Mouse (Mus musculus) lung, postnatal 0 days (tissue): ENCODE results near the gene Cyb561a3. TPM values are rescaled to one million over a fixed set of nuclear protein-coding genes. Genes with fewer than 3 reads are reported as not detected.

ENCODE experiments used
- ATAC-seq: fragments of 200-750 bp; cut with Nextera tagmentation; 2 replicates; pipeline ENCODE4 v1.8.0; 2017; ENCODE audit warnings: moderate library complexity
- DNase-seq: peaks from one replicate; pipeline ENCODE4 v3.0.0-alpha.2; 2016; ENCODE audit warnings: low spot score
- H3K27ac ChIP-seq: fragments of 300-500 bp; sonication (generic); 2 replicates; pipeline ENCODE4 v1.5.1; 2014; ENCODE audit warnings: antibody characterized with exemption, mild to moderate bottlenecking, low read length, mixed read lengths
- H3K27me3 ChIP-seq: fragments of 300-500 bp; sonication (generic); replicated peaks from 2 replicates; pipeline ENCODE4 v1.6.1; 2014; ENCODE audit warnings: low read length, mixed read lengths; ENCODE audit not compliant: insufficient read depth
- H3K36me3 ChIP-seq: fragments of 300-500 bp; sonication (generic); 2 replicates; pipeline ENCODE4 v1.6.1; 2014; ENCODE audit warnings: low read length, mixed read lengths; ENCODE audit not compliant: insufficient read depth
- H3K4me1 ChIP-seq: fragments of 300-500 bp; sonication (generic); 2 replicates; pipeline ENCODE4 v1.6.1; 2014; ENCODE audit warnings: antibody characterized with exemption, low read depth, low read length, mixed read lengths; ENCODE audit not compliant: insufficient read depth
- H3K4me2 ChIP-seq: fragments of 300-500 bp; sonication (generic); replicated peaks from 2 replicates; pipeline ENCODE4 v1.6.1; 2014; ENCODE audit warnings: low read depth, mild to moderate bottlenecking, low read length, moderate library complexity, mixed read lengths
- H3K4me3 ChIP-seq: fragments of 300-500 bp; sonication (generic); 2 replicates; pipeline ENCODE4 v1.5.1; 2014; ENCODE audit warnings: low read depth, low read length
- H3K9ac ChIP-seq: fragments of 300-500 bp; sonication (generic); replicated peaks from 2 replicates; pipeline ENCODE4 v1.6.1; 2014; ENCODE audit warnings: low read depth, mild to moderate bottlenecking
- H3K9me3 ChIP-seq: fragments of 300-500 bp; sonication (generic); 2 replicates; pipeline ENCODE4 v1.6.1; 2016; ENCODE audit warnings: low read length, mixed read lengths
- CTCF ChIP-seq: IDR thresholded peaks from 2 replicates; pipeline ENCODE4 v1.5.1; 2016; ENCODE audit warnings: antibody characterized with exemption, mild to moderate bottlenecking
- EP300 ChIP-seq: IDR thresholded peaks from 2 replicates; pipeline ENCODE4 v1.6.1; 2016; ENCODE audit warnings: antibody characterized with exemption, mild to moderate bottlenecking, control low read depth
- WGBS: fragments of 180-500 bp; shearing (Covaris S2); extraction: QIAGEN DNeasy Blood & Tissue Kit; methylation state at CpG from one replicate; pipeline ENCODE4 v1.1.7; 2014; 5-methylcytosine and 5-hydroxymethylcytosine counted together
- polyA plus RNA-seq: library from polyadenylated mRNA; unstranded; fragments of >200 nt; fragmentation: Nextera tagmentation; extraction: Ambion mirVana; gene quantifications from 2 replicates; pipeline ENCODE4 v1.2.1, GENCODE M21; 2015

The Cyb561a3 gene
- polyA plus RNA-seq, 1 experiment from 2014 or later: 42.3 TPM

GRCm38 (mm10) chr19:10640589-10641378 lies 63.8 kb downstream of the Cyb561a3 start:
- no peaks in the 10 kb centered on the region for H3K9me3 ChIP-seq
- no peak overlapping the region for H3K9ac ChIP-seq
- TF ChIP-seq EP300: no peak
- TF ChIP-seq CTCF: no peak
- no peak overlapping the region for H3K4me2 ChIP-seq
- H3K4me1 ChIP-seq: no peaks in the 10 kb centered on the region
- no peak overlapping the region for H3K27ac ChIP-seq
- ATAC-seq: no peak
- H3K36me3 ChIP-seq: no peaks in the 10 kb centered on the region
- no peaks in the 10 kb centered on the region for H3K27me3 ChIP-seq
- DNase-seq: no peak
- WGBS: 47% methylated on average over 13 of the region's 13 CpGs
- no peak overlapping the region for H3K4me3 ChIP-seq

Other genes starting within 250 kb of the Cyb561a3 start
- gene Syt7, start 188.1 kb upstream of the Cyb561a3 start, polyA plus RNA-seq: 1.4 and 3.0 TPM in 2 replicates
- 3.7 and 3.9 TPM in 2 replicates for gene Lrrc10b, start 119.7 kb upstream of the Cyb561a3 start, polyA plus RNA-seq
- gene Ppp1r32, start 94.2 kb upstream of the Cyb561a3 start, polyA plus RNA-seq: 2.6 and 2.9 TPM in 2 replicates
- 19.8 and 20.0 TPM in 2 replicates for gene Cpsf7, start 51.9 kb upstream of the Cyb561a3 start, polyA plus RNA-seq
- 46.4 and 49.8 TPM in 2 replicates for gene Sdhaf2, start 51.0 kb upstream of the Cyb561a3 start, polyA plus RNA-seq
- 43.0 and 44.5 TPM in 2 replicates for gene Tmem216, start 20.9 kb upstream of the Cyb561a3 start, polyA plus RNA-seq
- gene Tmem138, start 190 bp downstream of the Cyb561a3 start, polyA plus RNA-seq: 19.4 and 21.6 TPM in 2 replicates
- 178 and 181 TPM in 2 replicates for gene Ddb1, start 28.2 kb downstream of the Cyb561a3 start, polyA plus RNA-seq
- 7.3 TPM in 2 replicates for gene Tkfc, start 28.5 kb downstream of the Cyb561a3 start, polyA plus RNA-seq
- gene Vwce, start 57.0 kb downstream of the Cyb561a3 start, polyA plus RNA-seq: 0.08 TPM in 1 of 2 replicates, not detected in the other
- gene Pga5, start 100.9 kb downstream of the Cyb561a3 start, polyA plus RNA-seq: not detected in 2 replicates
- gene Vps37c, start 111.6 kb downstream of the Cyb561a3 start, polyA plus RNA-seq: 23.4 and 25.2 TPM in 2 replicates
- gene Cd5, start 161.8 kb downstream of the Cyb561a3 start, polyA plus RNA-seq: 0.48 and 0.68 TPM in 2 replicates